Mouse (Mus musculus) liver, embryonic 18 days (tissue): ENCODE results near the gene Cldn34c3. TPM values are rescaled to one million over a fixed set of nuclear protein-coding genes. Genes with fewer than 3 reads are reported as not detected.

Source experiments
- polyA plus RNA-seq: library from polyadenylated mRNA; depleted of rRNA; stranded (reverse); fragments of >200 nt; gene quantifications from 2 replicates; pipeline ENCODE4 v1.2.3, GENCODE M21; 2012; rRNA removed

Cldn34c3 gene
- polyA plus RNA-seq: not detected in 2 replicates

DNA sequence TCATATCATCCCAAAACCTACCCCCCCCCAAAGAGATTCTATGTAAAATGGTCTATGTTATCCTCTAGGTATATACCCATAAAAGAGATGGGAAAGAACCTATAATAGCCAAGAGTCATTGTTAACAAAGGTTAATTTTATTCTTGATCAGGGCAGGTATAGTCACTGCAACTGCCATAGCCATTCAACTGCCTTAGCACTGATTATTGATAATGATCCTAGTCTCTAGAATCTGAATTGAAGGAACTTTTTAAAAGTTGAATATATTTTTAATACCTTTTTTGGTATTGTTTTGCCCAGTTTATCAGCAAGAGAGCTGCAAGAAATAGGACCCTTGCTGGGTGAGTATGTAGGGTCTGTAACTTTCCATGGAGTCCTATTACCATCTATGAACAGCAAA, at the start of gene Cldn34c3:
Gene Cldn34c3 (plus strand): TSS at position 301 of the 400 bp plus-strand sequence.

Other genes with a start within 250 kb of the Cldn34c3 start
- not detected in 2 replicates for gene Cldn34c2, start 212.0 kb upstream of the Cldn34c3 start, polyA plus RNA-seq
- not detected in 2 replicates for gene Gm17467, start 88.9 kb upstream of the Cldn34c3 start, polyA plus RNA-seq